Mouse (Mus musculus): ENCODE results near the gene Sec14l3. TPM values are rescaled to one million over a fixed set of nuclear protein-coding genes. Genes with fewer than 3 reads are reported as not detected.

Gene Sec14l3
- total RNA-seq, 1 experiment = 0.22 TPM

- Histone ChIP-seq H3K9me3 (ENCODE audit: control insufficient read depth, insufficient read depth, low read depth, low read length) (no peaks in the 10 kb centered on the region), H3K9ac (ENCODE audit: insufficient read depth, low read depth, low read length, poor library complexity, severe bottlenecking) (no peak overlapping the region), H3K4me1 (ENCODE audit: control insufficient read depth in 2 of 2, insufficient read depth in 2 of 2, low read length in 2 of 2, poor library complexity in 1 of 2) (peaks cover under 1 to 5% of the 10 kb centered on the region in 2 experiments; a peak in 2 of 4 replicates), H3K36me3 (ENCODE audit: control insufficient read depth, insufficient read depth, low read length, poor library complexity, severe bottlenecking) (peaks cover 3% of the 10 kb centered on the region; the same call in 1 of the 2 replicates), H3K4me3 (ENCODE audit: insufficient read depth in 1 of 2, low read depth in 1 of 2, low read length in 2 of 2, poor library complexity in 1 of 2, severe bottlenecking in 1 of 2) (no peak overlapping the region), H3K27ac (ENCODE audit: insufficient read depth, low read depth, low read length, poor library complexity, severe bottlenecking) (no peak overlapping the region)
- in situ Hi-C loops (cut with MboI; ENCODE audit: low sequenced_read_pairs in 2 of 2, unreplicated experiment in 2 of 2) = no loop called here
- no peak for DNase-seq (ENCODE audit: low read depth, low spot score)
- TF ChIP-seq ZC3H11A (IDR thresholded peaks at IDR 0.05; ENCODE audit: borderline replicate concordance, low read depth, low read length) = no peak
- TF ChIP-seq HCFC1 (IDR thresholded peaks at IDR 0.05; ENCODE audit: borderline replicate concordance, insufficient read depth, low read length) = no peak
- TF ChIP-seq ZNF384 (IDR thresholded peaks at IDR 0.05; ENCODE audit: low read depth, low read length) = no peak
- TF ChIP-seq MAFK (IDR thresholded peaks at IDR 0.05; ENCODE audit: insufficient read depth, low read depth, low read length) = no peak
- TF ChIP-seq CHD2 (IDR thresholded peaks at IDR 0.05; ENCODE audit: low read depth, low read length) = no peak
Measured at GRCm38 (mm10) chr11:4098816-4099215, 34.2 kb downstream of the Sec14l3 start.

- peaks cover 0 to 3% of the 10 kb centered on the region in 2 experiments; a peak in 1 of 4 replicates for H3K4me1 ChIP-seq (ENCODE audit: control insufficient read depth in 2 of 2, insufficient read depth in 2 of 2, low read length in 2 of 2, poor library complexity in 1 of 2)
- H3K4me3 ChIP-seq (ENCODE audit: insufficient read depth in 1 of 2, low read depth in 1 of 2, low read length in 2 of 2, poor library complexity in 1 of 2, severe bottlenecking in 1 of 2) = no peak overlapping the region
- in situ Hi-C loops (cut with MboI; ENCODE audit: low sequenced_read_pairs in 2 of 2, unreplicated experiment in 2 of 2) = no loop called here
- no peak for TF ChIP-seq CHD2 (IDR thresholded peaks at IDR 0.05; ENCODE audit: low read depth, low read length)
- H3K27ac ChIP-seq (ENCODE audit: insufficient read depth, low read depth, low read length, poor library complexity, severe bottlenecking) = no peak overlapping the region
- peaks cover 3% of the 10 kb centered on the region; the same call in 1 of the 2 replicates for H3K36me3 ChIP-seq (ENCODE audit: control insufficient read depth, insufficient read depth, low read length, poor library complexity, severe bottlenecking)
- no peak overlapping the region for H3K9ac ChIP-seq (ENCODE audit: insufficient read depth, low read depth, low read length, poor library complexity, severe bottlenecking)
- no peaks in the 10 kb centered on the region for H3K9me3 ChIP-seq (ENCODE audit: control insufficient read depth, insufficient read depth, low read depth, low read length)
- no peak for DNase-seq (ENCODE audit: low read depth, low spot score)
Measured at GRCm38 (mm10) chr11:4099447-4099846, 34.8 kb downstream of the Sec14l3 start.

- Histone ChIP-seq H3K36me3 (ENCODE audit: control insufficient read depth, insufficient read depth, low read length, poor library complexity, severe bottlenecking) (peaks cover 3% of the 10 kb centered on the region; the same call in 1 of the 2 replicates), H3K27ac (ENCODE audit: insufficient read depth, low read depth, low read length, poor library complexity, severe bottlenecking) (no peak overlapping the region), H3K4me3 (ENCODE audit: insufficient read depth in 1 of 2, low read depth in 1 of 2, low read length in 2 of 2, poor library complexity in 1 of 2, severe bottlenecking in 1 of 2) (no peak overlapping the region), H3K9ac (ENCODE audit: insufficient read depth, low read depth, low read length, poor library complexity, severe bottlenecking) (no peak overlapping the region), H3K4me1 (ENCODE audit: control insufficient read depth in 2 of 2, insufficient read depth in 2 of 2, low read length in 2 of 2, poor library complexity in 1 of 2) (peaks cover 0 to 2% of the 10 kb centered on the region in 2 experiments; a peak in 1 of 4 replicates), H3K9me3 (ENCODE audit: control insufficient read depth, insufficient read depth, low read depth, low read length) (no peaks in the 10 kb centered on the region)
- TF ChIP-seq CHD2 (IDR thresholded peaks at IDR 0.05; ENCODE audit: low read depth, low read length) (no peak), ZNF384 (IDR thresholded peaks at IDR 0.05; ENCODE audit: low read depth, low read length) (no peak), MAFK (IDR thresholded peaks at IDR 0.05; ENCODE audit: insufficient read depth, low read depth, low read length) (no peak), ZC3H11A (IDR thresholded peaks at IDR 0.05; ENCODE audit: borderline replicate concordance, low read depth, low read length) (no peak), HCFC1 (IDR thresholded peaks at IDR 0.05; ENCODE audit: borderline replicate concordance, insufficient read depth, low read length) (no peak)
- in situ Hi-C loops (cut with MboI; ENCODE audit: low sequenced_read_pairs in 2 of 2, unreplicated experiment in 2 of 2) = no loop called here
- DNase-seq (ENCODE audit: low read depth, low spot score) = no peak
Measured at GRCm38 (mm10) chr11:4101851-4102250, 37.2 kb downstream of the Sec14l3 start.

GRCm38 (mm10) chr11:4103522-4103921 is 38.9 kb downstream of the Sec14l3 start:
- no peaks in the 10 kb centered on the region for H3K9me3 ChIP-seq (ENCODE audit: control insufficient read depth, insufficient read depth, low read depth, low read length)
- TF ChIP-seq MAFK (IDR thresholded peaks at IDR 0.05; ENCODE audit: insufficient read depth, low read depth, low read length) (no peak), ZNF384 (IDR thresholded peaks at IDR 0.05; ENCODE audit: low read depth, low read length) (no peak), ZC3H11A (IDR thresholded peaks at IDR 0.05; ENCODE audit: borderline replicate concordance, low read depth, low read length) (no peak), HCFC1 (IDR thresholded peaks at IDR 0.05; ENCODE audit: borderline replicate concordance, insufficient read depth, low read length) (no peak), CHD2 (IDR thresholded peaks at IDR 0.05; ENCODE audit: low read depth, low read length) (no peak)
- no peak overlapping the region for H3K4me3 ChIP-seq (ENCODE audit: insufficient read depth in 1 of 2, low read depth in 1 of 2, low read length in 2 of 2, poor library complexity in 1 of 2, severe bottlenecking in 1 of 2)
- DNase-seq (ENCODE audit: low read depth, low spot score) = no peak
- H3K4me1 ChIP-seq (ENCODE audit: control insufficient read depth in 2 of 2, insufficient read depth in 2 of 2, low read length in 2 of 2, poor library complexity in 1 of 2) = no peaks in the 10 kb centered on the region
- peaks cover 3% of the 10 kb centered on the region; the same call in 1 of the 2 replicates for H3K36me3 ChIP-seq (ENCODE audit: control insufficient read depth, insufficient read depth, low read length, poor library complexity, severe bottlenecking)
- H3K9ac ChIP-seq (ENCODE audit: insufficient read depth, low read depth, low read length, poor library complexity, severe bottlenecking) = no peak overlapping the region
- in situ Hi-C loops (cut with MboI; ENCODE audit: low sequenced_read_pairs in 2 of 2, unreplicated experiment in 2 of 2) = no loop called here
- no peak overlapping the region for H3K27ac ChIP-seq (ENCODE audit: insufficient read depth, low read depth, low read length, poor library complexity, severe bottlenecking)

- Histone ChIP-seq H3K9me3 (ENCODE audit: control insufficient read depth, insufficient read depth, low read depth, low read length) (no peaks in the 10 kb centered on the region), H3K4me1 (ENCODE audit: control insufficient read depth in 2 of 2, insufficient read depth in 2 of 2, low read length in 2 of 2, poor library complexity in 1 of 2) (no peaks in the 10 kb centered on the region), H3K9ac (ENCODE audit: insufficient read depth, low read depth, low read length, poor library complexity, severe bottlenecking) (no peak overlapping the region), H3K36me3 (ENCODE audit: control insufficient read depth, insufficient read depth, low read length, poor library complexity, severe bottlenecking) (peaks cover 3% of the 10 kb centered on the region; the same call in 1 of the 2 replicates), H3K4me3 (ENCODE audit: insufficient read depth in 1 of 2, low read depth in 1 of 2, low read length in 2 of 2, poor library complexity in 1 of 2, severe bottlenecking in 1 of 2) (no peak overlapping the region), H3K27ac (ENCODE audit: insufficient read depth, low read depth, low read length, poor library complexity, severe bottlenecking) (no peak overlapping the region)
- in situ Hi-C loops (cut with MboI; ENCODE audit: low sequenced_read_pairs in 2 of 2, unreplicated experiment in 2 of 2) = no loop called here
- TF ChIP-seq ZNF384 (IDR thresholded peaks at IDR 0.05; ENCODE audit: low read depth, low read length) = no peak
- no peak for DNase-seq (ENCODE audit: low read depth, low spot score)
Measured at GRCm38 (mm10) chr11:4104989-4105388, 40.3 kb downstream of the Sec14l3 start.

Measured in ES-E14 (cell line).